ENCODE assay signal across 7 mouse cellular contexts in genomic region chr17:34123518-34123917, GRCm38 (mm10). TPM values are rescaled to one million over a fixed set of nuclear protein-coding genes. Genes with fewer than 3 reads are reported as not detected.
A peak's percentile ranks its signal among the peaks of the same experiment; 100 is the strongest.
DNase-seq lines count a peak whose midpoint lies in the region; ATAC-seq and TF ChIP-seq lines count a peak whose summit lies in the region.

No protein-coding gene starts in this region.

- H3K27me3 ChIP-seq in testis, adult 2 months (ENCODE audit: control insufficient read depth, insufficient read depth, low read length) = no peaks in the 10 kb centered on the region
- H3K27me3 ChIP-seq in embryonic facial prominence, embryonic 13.5 days = no peaks in the 10 kb centered on the region
- H3K27me3 ChIP-seq in hindbrain, embryonic 15.5 days = no peaks in the 10 kb centered on the region

- DNase-seq in testis, postnatal 10 days (ENCODE audit: low spot score) = no peak
- DNase-seq in lung, postnatal 36 days = peak; percentile 63
- DNase-seq in natural killer cell, adult 2 months (ENCODE audit: low spot score in 2 of 2) = no peak
- no peak for DNase-seq in right cerebral cortex, adult 18-20 months

- no peak for TF ChIP-seq CTCF in testis, adult 2 months (IDR thresholded peaks at IDR 0.05; ENCODE audit: control insufficient read depth, insufficient read depth, insufficient replicate concordance, low read depth, low read length)

- peaks cover 27% of the 10 kb centered on the region for H3K4me1 ChIP-seq in testis, adult 2 months (ENCODE audit: control insufficient read depth, insufficient read depth, low read length)
- H3K4me1 ChIP-seq in embryonic facial prominence, embryonic 13.5 days = peaks cover 39% of the 10 kb centered on the region
- H3K4me1 ChIP-seq in hindbrain, embryonic 15.5 days (replicated peaks) = peaks cover 30% of the 10 kb centered on the region

- peak overlapping the region; percentile 98 for H3K9ac ChIP-seq in embryonic facial prominence, embryonic 13.5 days
- peak overlapping the region; percentile 93 for H3K9ac ChIP-seq in hindbrain, embryonic 15.5 days

- no peaks in the 10 kb centered on the region for H3K36me3 ChIP-seq in testis, adult 2 months (ENCODE audit: control insufficient read depth, insufficient read depth, low read length)
- peaks cover 14% of the 10 kb centered on the region for H3K36me3 ChIP-seq in embryonic facial prominence, embryonic 13.5 days
- no peaks in the 10 kb centered on the region for H3K36me3 ChIP-seq in hindbrain, embryonic 15.5 days

- H3K9me3 ChIP-seq in embryonic facial prominence, embryonic 13.5 days = no peaks in the 10 kb centered on the region
- H3K9me3 ChIP-seq in hindbrain, embryonic 15.5 days = no peaks in the 10 kb centered on the region

- no peak for ATAC-seq in embryonic facial prominence, embryonic 13.5 days (ENCODE audit: insufficient number of reproducible peaks, insufficient read depth, low FRiP score, low TSS enrichment, low read depth)
- no peak for ATAC-seq in hindbrain, embryonic 15.5 days (ENCODE audit: low FRiP score, low read depth)

- H3K4me2 ChIP-seq in embryonic facial prominence, embryonic 13.5 days = peak overlapping the region; percentile 92
- peak overlapping the region; percentile 88 for H3K4me2 ChIP-seq in hindbrain, embryonic 15.5 days

- H3K27ac ChIP-seq in testis, adult 2 months (ENCODE audit: control insufficient read depth, insufficient read depth, low read depth, low read length) = peak overlapping the region; percentile 55
- H3K27ac ChIP-seq in embryonic facial prominence, embryonic 13.5 days = peak overlapping the region; percentile 100
- H3K27ac ChIP-seq in hindbrain, embryonic 15.5 days (replicated peaks) = peak overlapping the region; percentile 100

- no peak for TF ChIP-seq POLR2A in testis, adult 2 months (IDR thresholded peaks at IDR 0.05; ENCODE audit: control insufficient read depth, low read depth, low read length)

- WGBS in embryonic facial prominence, embryonic 13.5 days = 3% methylated on average over 2 of the region's 2 CpGs
- WGBS in hindbrain, embryonic 15.5 days = 1% methylated on average over 2 of the region's 2 CpGs

- peak overlapping the region; percentile 61 for H3K4me3 ChIP-seq in testis, adult 2 months (ENCODE audit: control insufficient read depth, low read depth, low read length)
- H3K4me3 ChIP-seq in embryonic facial prominence, embryonic 13.5 days = peak overlapping the region; percentile 97
- H3K4me3 ChIP-seq in hindbrain, embryonic 15.5 days = peak overlapping the region; percentile 70

RNA-seq across cellular contexts. Expression of gene Brd2, which starts 1.1 kb away (rescaled TPM):
- 164 and 178 TPM in 2 replicates for polyA plus RNA-seq in testis, adult 2 months (2012; rRNA removed)
- polyA plus RNA-seq in embryonic facial prominence, embryonic 13.5 days (2015; fragmentation: Nextera tagmentation; extraction: Ambion mirVana) = 122 and 142 TPM in 2 replicates
- polyA plus RNA-seq in hindbrain, embryonic 15.5 days (2015; fragmentation: Nextera tagmentation; extraction: Ambion mirVana) = 122 and 144 TPM in 2 replicates

RNA-seq across cellular contexts. Expression of gene H2-DMa, which starts 4.2 kb away (rescaled TPM):
- polyA plus RNA-seq in testis, adult 2 months (2012; rRNA removed) = 33.8 and 40.7 TPM in 2 replicates
- polyA plus RNA-seq in embryonic facial prominence, embryonic 13.5 days (2015; fragmentation: Nextera tagmentation; extraction: Ambion mirVana) = 17.2 and 17.6 TPM in 2 replicates
- 19.4 and 19.8 TPM in 2 replicates for polyA plus RNA-seq in hindbrain, embryonic 15.5 days (2015; fragmentation: Nextera tagmentation; extraction: Ambion mirVana)

RNA-seq across cellular contexts. Expression of gene H2-DMb2, which starts 19.6 kb away (rescaled TPM):
- 0.27 and 0.41 TPM in 2 replicates for polyA plus RNA-seq in testis, adult 2 months (2012; rRNA removed)
- 0.67 and 1.1 TPM in 2 replicates for polyA plus RNA-seq in embryonic facial prominence, embryonic 13.5 days (2015; fragmentation: Nextera tagmentation; extraction: Ambion mirVana)
- polyA plus RNA-seq in hindbrain, embryonic 15.5 days (2015; fragmentation: Nextera tagmentation; extraction: Ambion mirVana) = 0.20 and 0.38 TPM in 2 replicates

RNA-seq across cellular contexts. Expression of gene H2-DMb1, which starts 29.4 kb away (rescaled TPM):
- polyA plus RNA-seq in testis, adult 2 months (2012; rRNA removed) = 8.0 and 9.5 TPM in 2 replicates
- polyA plus RNA-seq in embryonic facial prominence, embryonic 13.5 days (2015; fragmentation: Nextera tagmentation; extraction: Ambion mirVana) = 2.0 and 2.6 TPM in 2 replicates
- polyA plus RNA-seq in hindbrain, embryonic 15.5 days (2015; fragmentation: Nextera tagmentation; extraction: Ambion mirVana) = 0.79 and 1.1 TPM in 2 replicates

RNA-seq across cellular contexts. Expression of gene H2-Oa, which starts 31.4 kb away (rescaled TPM):
- 0.10 and 0.22 TPM in 2 replicates for polyA plus RNA-seq in testis, adult 2 months (2012; rRNA removed)
- polyA plus RNA-seq in embryonic facial prominence, embryonic 13.5 days (2015; fragmentation: Nextera tagmentation; extraction: Ambion mirVana) = 0.48 and 0.65 TPM in 2 replicates
- 0.14 TPM in 1 of 2 replicates, not detected in the other for polyA plus RNA-seq in hindbrain, embryonic 15.5 days (2015; fragmentation: Nextera tagmentation; extraction: Ambion mirVana)
